Mouse (Mus musculus): ENCODE data around the gene Lsp1. TPM values are rescaled to one million over a fixed set of nuclear protein-coding genes. Genes with fewer than 3 reads are reported as not detected.

The Lsp1 gene
- total RNA-seq, 1 experiment from 2014 or later: 1,798 TPM

GRCm38 (mm10) chr7:142442081-142442907, 18.3 kb upstream of the Lsp1 start:
- ATAC-seq (ENCODE audit: extremely low read depth, insufficient number of reproducible peaks, low FRiP score, poor library complexity, severe bottlenecking): peak; percentile 77

DNA sequence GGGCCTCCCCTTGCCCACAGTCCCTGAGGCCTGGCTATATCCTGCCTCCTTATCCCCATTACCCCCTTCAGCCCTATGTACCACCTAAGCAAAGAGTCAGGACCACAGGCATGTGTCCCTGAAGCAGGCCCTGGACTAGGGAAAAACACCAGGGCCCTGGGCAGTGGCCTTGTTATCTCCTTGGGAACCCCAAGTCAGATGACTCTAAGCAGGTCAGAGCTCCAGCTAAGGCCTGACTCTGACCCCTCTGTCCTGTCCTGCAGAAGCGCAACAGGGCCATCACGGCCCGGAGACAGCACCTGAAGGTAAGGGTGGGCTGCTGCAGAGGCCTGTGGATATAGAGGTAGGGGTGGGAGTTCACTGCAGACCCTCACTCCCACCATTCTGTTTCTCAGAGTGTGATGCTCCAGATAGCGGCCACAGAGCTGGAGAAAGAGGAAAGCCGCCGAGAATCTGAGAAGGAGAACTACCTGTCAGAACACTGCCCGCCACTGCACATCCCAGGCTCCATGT, 17.6 kb upstream of the Lsp1 start:
- no peak for ATAC-seq (ENCODE audit: extremely low read depth, insufficient number of reproducible peaks, low FRiP score, poor library complexity, severe bottlenecking)

DNA sequence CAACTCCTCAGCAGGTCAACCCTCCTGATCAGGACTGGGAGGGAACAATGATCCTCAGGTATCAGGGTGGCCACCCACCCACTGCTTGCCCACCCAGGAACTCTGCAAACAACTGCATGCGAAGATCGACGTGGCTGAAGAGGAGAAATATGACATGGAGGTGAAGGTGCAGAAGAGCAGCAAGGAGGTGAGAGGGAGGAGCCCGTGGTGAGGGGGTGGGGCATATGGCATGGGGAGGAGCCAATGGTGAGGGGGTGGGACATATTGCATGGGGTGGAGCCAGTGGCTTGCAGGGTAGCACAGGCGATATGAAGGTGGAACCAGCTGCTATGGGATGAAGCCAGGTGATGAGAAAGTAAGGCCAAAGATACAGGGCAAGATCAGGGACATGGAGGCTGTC, 17.1 kb upstream of the Lsp1 start:
- no peak for ATAC-seq (ENCODE audit: extremely low read depth, insufficient number of reproducible peaks, low FRiP score, poor library complexity, severe bottlenecking)

DNA sequence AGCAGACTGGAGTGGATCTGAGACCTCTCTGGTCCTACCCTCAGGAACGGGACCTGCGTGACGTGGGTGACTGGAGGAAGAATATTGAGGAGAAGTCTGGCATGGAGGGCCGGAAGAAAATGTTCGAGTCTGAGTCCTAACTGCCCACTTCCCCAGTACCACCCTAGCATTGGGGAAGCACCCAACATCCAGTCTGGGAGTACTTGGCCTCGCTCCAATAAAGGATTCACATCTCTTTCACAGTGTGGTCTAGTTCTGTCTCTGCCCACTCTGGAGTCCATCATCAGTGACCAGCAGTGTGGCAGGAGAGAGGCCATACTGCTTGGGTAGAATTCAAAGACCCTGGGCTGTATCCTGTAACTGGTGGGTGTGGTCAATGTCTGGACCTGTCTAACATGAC, 16.4 kb upstream of the Lsp1 start:
- ATAC-seq (ENCODE audit: extremely low read depth, insufficient number of reproducible peaks, low FRiP score, poor library complexity, severe bottlenecking): no peak

DNA sequence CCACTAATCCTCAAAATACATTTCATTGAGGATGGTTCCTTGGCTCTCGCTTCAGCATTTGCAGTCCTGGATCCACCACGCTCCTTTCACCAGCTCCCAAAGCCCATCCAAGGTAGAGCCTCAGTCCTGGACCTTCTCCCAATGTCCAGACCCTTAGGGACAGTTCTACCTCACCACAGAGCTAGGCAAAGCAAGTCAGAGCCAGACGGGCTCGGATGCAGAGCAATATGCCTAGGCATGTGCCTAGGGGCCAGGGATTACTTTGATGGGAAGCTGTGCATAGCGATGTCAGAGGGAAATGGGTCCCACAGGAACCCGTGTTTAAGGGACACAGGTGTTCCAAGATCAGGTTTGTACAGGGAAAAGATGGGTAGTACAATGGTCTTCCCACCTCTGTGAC, 15.3 kb upstream of the Lsp1 start:
- ATAC-seq (ENCODE audit: extremely low read depth, insufficient number of reproducible peaks, low FRiP score, poor library complexity, severe bottlenecking): no peak

DNA sequence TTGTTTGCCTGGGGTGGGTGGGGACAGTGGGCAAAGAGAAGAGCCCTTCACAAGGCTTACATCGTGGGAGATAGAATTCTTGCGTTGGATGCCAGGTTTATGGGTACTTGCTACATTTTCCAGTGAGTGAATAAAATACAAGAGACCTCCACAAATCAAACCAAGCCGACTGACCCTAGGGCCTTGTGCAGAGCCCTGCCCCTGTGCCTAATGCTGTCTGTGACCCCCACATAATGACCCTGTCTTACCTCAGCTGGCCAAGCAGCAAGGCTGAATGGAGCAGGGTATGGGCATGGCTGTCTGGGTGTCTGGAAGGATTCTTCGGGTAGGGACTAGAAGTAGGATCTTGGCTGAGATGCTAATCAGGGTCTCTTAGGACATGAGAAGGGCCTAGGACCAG, 14.3 kb upstream of the Lsp1 start:
- ATAC-seq (ENCODE audit: extremely low read depth, insufficient number of reproducible peaks, low FRiP score, poor library complexity, severe bottlenecking): no peak

GRCm38 (mm10) chr7:142449038-142449617, 11.5 kb upstream of the Lsp1 start:
- ATAC-seq (ENCODE audit: extremely low read depth, insufficient number of reproducible peaks, low FRiP score, poor library complexity, severe bottlenecking): peak; percentile 61; the same call in 1 of the 2 replicates

DNA sequence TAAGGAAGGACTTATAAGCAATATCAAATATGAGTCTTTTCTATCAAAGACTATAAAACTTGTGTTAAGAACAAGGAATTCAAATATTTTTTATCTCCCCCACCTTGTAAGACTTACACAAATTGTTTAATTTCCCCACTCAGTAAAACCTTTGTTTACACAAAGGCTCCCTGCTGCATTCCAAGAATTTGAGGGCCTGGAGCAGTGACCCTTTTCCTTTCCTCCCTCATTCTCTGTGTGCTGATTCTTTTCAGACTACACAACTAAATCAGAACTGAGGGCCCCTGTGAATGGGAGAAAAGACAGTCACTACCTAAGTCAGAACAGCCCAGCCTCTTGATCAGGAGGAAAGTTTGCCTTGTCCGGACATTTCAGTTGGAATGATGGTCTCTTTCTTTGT, 5.9 kb upstream of the Lsp1 start:
- no peak for ATAC-seq (ENCODE audit: extremely low read depth, insufficient number of reproducible peaks, low FRiP score, poor library complexity, severe bottlenecking)

GRCm38 (mm10) chr7:142455251-142455650, 5.4 kb upstream of the Lsp1 start:
- no peak for ATAC-seq (ENCODE audit: extremely low read depth, insufficient number of reproducible peaks, low FRiP score, poor library complexity, severe bottlenecking)

DNA sequence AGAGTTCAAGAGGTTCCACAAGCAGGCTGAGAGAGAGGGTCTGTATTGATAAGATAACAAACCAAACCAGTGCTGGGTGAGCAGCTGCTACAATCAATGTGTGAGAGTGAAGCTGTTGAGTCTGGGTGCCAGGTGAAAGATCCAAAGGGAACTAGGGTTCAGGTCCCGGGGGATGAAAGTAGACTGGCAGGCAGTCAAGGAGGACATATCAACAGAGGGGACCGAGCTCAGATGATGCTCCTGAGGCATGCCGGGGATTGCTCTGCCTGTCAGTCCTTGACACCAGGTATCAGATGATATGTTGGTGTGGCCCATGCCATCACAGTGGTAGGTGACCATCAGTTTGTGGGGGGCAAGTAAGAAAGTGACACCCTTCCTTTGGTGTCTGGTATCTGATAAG, 3.8 kb upstream of the Lsp1 start:
- ATAC-seq (ENCODE audit: extremely low read depth, insufficient number of reproducible peaks, low FRiP score, poor library complexity, severe bottlenecking): no peak

DNA sequence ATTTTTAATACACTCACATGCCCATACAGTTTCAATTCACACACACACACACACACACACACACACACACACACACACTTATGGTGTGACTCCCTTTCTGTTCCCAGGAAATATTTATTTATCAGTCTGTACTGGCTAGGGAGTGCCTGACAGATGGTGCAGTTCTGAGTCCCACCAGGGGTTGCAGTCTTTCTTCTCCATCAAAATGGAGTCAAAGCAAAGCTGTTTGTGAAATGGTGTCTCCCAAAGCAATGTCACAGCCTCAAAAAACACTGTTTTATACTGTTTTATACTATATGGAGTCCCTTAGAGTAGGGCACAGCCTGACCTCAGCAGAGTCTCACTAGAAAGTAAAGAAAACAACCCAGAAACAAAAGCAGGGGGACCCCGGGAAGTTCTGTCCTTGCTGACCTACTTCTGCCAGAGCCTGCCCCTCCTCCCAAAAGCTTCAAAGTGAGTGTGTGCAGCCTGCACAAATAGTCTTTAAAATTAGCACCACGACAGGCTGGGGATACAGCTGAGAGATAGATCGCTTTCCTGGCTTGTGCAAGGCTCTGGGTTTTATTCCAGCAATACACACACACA, 3.3 kb upstream of the Lsp1 start:
- no peak for ATAC-seq (ENCODE audit: extremely low read depth, insufficient number of reproducible peaks, low FRiP score, poor library complexity, severe bottlenecking)

GRCm38 (mm10) chr7:142458026-142458425, 2.6 kb upstream of the Lsp1 start:
- ATAC-seq (ENCODE audit: extremely low read depth, insufficient number of reproducible peaks, low FRiP score, poor library complexity, severe bottlenecking): peak; percentile 59

DNA sequence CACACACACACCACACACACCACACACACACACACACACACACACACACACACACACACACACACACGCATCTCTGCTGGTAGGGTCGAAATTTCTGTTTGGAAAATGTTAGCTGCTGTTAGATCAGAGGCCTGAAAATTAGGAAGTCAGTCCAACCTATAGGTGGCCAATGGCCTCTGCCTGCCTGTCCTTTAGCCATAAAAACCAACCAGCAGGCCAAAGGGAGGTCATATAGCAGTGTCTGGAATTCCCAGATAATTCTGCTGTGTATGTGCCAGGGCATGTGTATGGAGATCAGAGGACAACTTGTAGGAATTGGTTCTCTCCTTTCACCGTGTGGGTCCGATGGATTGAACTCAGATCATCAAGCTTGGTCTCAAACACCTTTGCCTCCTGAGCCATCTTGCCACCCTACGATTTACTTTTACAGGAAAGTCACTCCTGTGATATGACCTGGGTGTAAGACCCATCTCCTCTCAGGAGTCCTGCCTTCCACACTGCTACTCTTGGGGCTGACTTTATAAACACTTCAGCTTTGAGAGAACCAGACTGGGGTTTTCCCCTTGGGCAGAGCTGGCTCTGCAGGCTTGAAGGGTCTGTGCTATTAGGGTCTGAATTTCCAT, 1.8 kb upstream of the Lsp1 start:
- no peak for ATAC-seq (ENCODE audit: extremely low read depth, insufficient number of reproducible peaks, low FRiP score, poor library complexity, severe bottlenecking)

DNA sequence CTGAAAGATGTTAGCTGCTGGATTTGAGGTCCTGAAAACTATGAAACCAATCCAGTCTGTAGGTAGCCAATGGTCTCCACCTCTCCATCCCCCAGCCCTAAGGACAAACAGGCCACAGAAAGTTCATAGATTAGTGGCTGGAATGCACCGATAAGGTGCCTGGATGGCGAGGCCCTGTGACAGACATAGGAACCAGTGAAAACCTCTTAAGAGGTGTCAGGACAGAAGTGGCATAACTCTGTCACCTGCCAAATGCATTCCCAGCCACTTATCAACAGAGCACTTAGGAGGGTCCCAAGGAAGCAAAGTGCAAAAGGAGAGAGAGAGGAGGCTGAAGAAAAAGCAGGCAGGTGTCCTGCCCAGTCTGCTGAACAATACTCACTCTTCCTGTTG, 1.3 kb upstream of the Lsp1 start:
- ATAC-seq (ENCODE audit: extremely low read depth, insufficient number of reproducible peaks, low FRiP score, poor library complexity, severe bottlenecking): no peak

DNA sequence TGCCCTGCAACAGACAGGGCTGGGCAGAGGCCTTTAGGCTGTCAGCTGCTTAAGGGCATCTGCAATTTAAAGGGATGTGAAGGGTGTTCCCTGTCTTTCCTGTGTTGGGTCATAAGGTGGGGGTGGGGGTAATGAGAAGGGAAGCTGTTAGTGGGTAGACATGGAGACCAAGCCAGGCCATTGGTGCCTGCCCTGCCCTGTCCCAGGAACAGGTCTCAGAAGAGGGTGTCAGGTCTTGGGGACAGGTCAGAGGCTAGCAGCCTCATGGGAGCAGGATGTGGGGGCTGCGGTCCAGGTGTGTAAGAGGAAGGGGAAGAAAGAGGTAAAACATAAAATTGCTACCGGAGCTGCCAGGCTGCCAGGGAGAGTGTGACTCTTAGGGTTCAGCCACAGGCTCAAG, 837 bp downstream of the Lsp1 start:
- ATAC-seq (ENCODE audit: extremely low read depth, insufficient number of reproducible peaks, low FRiP score, poor library complexity, severe bottlenecking): peak; percentile 2; the same call in 1 of the 2 replicates

DNA sequence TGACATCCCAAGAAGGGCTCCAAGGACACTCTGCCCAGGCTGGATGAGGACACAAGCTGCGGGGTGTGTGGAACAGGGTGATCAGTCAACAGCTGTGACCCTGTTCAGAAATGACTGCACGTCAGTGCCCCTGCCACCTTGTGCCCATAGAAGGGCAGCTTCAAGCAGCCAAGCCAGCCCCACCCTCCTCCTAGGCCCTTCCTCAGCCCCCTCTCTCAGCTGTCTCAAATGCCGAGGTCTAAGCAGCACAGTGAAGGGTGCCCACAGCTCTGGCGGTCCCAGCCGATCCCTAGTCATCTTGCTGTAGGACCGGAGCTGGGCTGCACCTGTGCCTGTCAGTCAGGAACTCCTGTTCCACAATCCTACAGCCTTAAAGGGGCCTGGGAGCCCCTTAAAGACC, 1.6 kb downstream of the Lsp1 start:
- no peak for ATAC-seq (ENCODE audit: extremely low read depth, insufficient number of reproducible peaks, low FRiP score, poor library complexity, severe bottlenecking)

- ATAC-seq (ENCODE audit: extremely low read depth, insufficient number of reproducible peaks, low FRiP score, poor library complexity, severe bottlenecking): no peak
Observed at GRCm38 (mm10) chr7:142462594-142463078, 2.0 kb downstream of the Lsp1 start.

DNA sequence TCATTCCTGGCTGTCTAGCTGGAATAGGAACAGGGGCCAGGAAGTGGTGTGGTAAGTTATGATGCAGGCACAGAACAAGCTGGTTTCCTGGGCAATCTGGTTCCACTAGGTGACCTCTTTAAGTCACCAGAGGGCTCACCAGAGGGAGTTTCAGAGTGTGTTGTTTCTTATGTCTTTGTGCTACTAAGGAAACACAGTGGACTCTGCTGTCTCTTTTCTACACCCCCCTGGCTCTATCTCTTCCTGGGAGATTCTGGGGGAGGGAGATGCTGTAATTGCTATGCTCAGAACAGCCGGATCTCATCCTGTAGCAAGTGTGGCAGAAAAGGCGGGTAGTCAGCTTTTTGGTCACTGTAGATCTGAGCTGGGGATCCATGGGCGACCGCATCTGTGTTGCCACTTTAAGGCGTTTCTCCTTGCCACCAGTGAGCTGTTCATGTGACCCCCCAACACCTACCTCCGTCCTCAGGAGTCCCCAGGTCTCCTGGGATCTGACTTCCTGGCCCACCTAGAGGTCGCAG, 9.6 kb downstream of the Lsp1 start:
- ATAC-seq (ENCODE audit: extremely low read depth, insufficient number of reproducible peaks, low FRiP score, poor library complexity, severe bottlenecking): no peak

DNA sequence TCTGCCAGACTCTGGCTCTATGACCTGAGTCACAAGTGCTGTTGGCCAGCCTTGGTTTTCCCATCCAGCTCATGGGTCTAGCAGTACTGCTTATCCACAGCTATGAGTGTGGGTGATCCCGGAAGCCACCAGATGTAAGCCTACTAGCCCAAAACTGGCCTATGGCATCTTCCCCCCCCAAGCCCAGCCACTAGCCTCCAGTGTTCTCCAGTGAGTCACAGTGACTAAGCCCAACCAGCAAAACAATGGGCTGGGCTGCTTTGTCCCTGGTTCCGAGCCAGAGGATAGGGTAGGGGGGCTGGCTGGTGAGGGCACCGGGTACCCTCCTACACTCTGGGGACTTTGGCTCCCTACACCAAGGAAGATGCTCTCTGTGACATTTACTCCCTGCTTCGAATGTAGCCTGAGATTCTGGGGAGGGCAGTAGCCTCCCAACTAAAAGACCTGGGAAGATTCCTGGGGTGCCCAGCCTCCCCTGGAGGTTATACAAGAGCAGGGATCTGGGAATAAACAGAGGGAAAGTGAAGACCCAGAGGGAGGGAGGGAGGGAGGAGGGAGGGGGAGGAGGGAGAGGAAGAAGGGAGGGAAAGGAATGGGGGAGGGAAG, 10.3 kb downstream of the Lsp1 start:
- ATAC-seq (ENCODE audit: extremely low read depth, insufficient number of reproducible peaks, low FRiP score, poor library complexity, severe bottlenecking): no peak

All from neutrophil, adult 5-6 weeks (primary cell).